11 mouse cellular contexts compared by ENCODE assay signal in genomic region chr12:34521468-34521867, GRCm38 (mm10).
"Had no signal": no experiment of that assay in that cellular context is flagged by ENCODE, and none has a peak within 500 bp of the region (broad histone marks: within the 10 kb centered on the region; RNA-seq: fewer than 3 reads in every experiment).

No protein-coding gene starts in this region.

- H3K4me3 ChIP-seq: left cerebral cortex, adult 2 months; limb, embryonic 10.5 days; midbrain, embryonic 10.5 days; neural tube, embryonic 12.5 days had no signal

- H3K36me3 ChIP-seq: limb, embryonic 10.5 days; midbrain, embryonic 10.5 days; neural tube, embryonic 12.5 days had no signal

- H3K27me3 ChIP-seq: neural tube, embryonic 12.5 days had no signal

- H3K9ac ChIP-seq: lung, embryonic 14.5 days; neural tube, embryonic 12.5 days had no signal

- H3K4me1 ChIP-seq: midbrain, embryonic 10.5 days; neural tube, embryonic 12.5 days had no signal

- H3K27ac ChIP-seq: left cerebral cortex, adult 2 months; limb, embryonic 10.5 days; midbrain, embryonic 10.5 days; neural tube, embryonic 12.5 days; stomach, postnatal 0 days had no signal

- DNase-seq: kidney, postnatal 25 days; lung, embryonic 14.5 days; lung, postnatal 10 days; lung, postnatal 4 days; midbrain, embryonic 14.5 days; thymus, postnatal 4 days had no signal
